Mouse (Mus musculus) ES-Bruce4 (cell line): ENCODE data around the gene Tamm41.

Experiments used
- CTCF ChIP-seq: IDR thresholded peaks from one replicate; pipeline ENCODE4 v1.8.1; 2011; ENCODE audit warnings: low read depth, low read length
- POLR2A ChIP-seq: IDR thresholded peaks from one replicate; pipeline ENCODE4 v1.8.1; 2011; ENCODE audit warnings: low read length; ENCODE audit not compliant: insufficient read depth

GRCm38 (mm10) chr6:114997471-114997870 lies 40.2 kb downstream of the Tamm41 start:
- TF ChIP-seq POLR2A (no peak), CTCF (no peak)
